Mouse (Mus musculus) left cerebral cortex, postnatal 14 days (tissue): ENCODE results near the gene Ppp2r5e. TPM values are rescaled to one million over a fixed set of nuclear protein-coding genes. Genes with fewer than 3 reads are reported as not detected.
A peak's percentile ranks its signal among the peaks of the same experiment; 100 is the strongest.
"Not testable (repeated sequence)": the region's sequence is repeated elsewhere in the genome, so short reads cannot be mapped to it uniquely, and the experiment has no call there.

Experiments used
- DNase-seq, 2 experiments: peaks; one replicate each; pipeline ENCODE4 v3.0.0; 2021 to 2022; ENCODE audit warnings: low spot score in 2 of 2, mixed read lengths in 1 of 2
- intact Hi-C: fragments of 180-260 bp; cut with DNase I; formaldehyde crosslinking; loops from one replicate; pipeline ENCODE4 v1.15.1; 2025
- total RNA-seq, 2 experiments: library from RNA; stranded (reverse); gene quantifications; 2 replicates each; pipeline ENCODE4 v1.2.3; 2021

The Ppp2r5e gene
- total RNA-seq, 2 experiments from 2014 or later, result 83.1 to 84.3 TPM

DNA sequence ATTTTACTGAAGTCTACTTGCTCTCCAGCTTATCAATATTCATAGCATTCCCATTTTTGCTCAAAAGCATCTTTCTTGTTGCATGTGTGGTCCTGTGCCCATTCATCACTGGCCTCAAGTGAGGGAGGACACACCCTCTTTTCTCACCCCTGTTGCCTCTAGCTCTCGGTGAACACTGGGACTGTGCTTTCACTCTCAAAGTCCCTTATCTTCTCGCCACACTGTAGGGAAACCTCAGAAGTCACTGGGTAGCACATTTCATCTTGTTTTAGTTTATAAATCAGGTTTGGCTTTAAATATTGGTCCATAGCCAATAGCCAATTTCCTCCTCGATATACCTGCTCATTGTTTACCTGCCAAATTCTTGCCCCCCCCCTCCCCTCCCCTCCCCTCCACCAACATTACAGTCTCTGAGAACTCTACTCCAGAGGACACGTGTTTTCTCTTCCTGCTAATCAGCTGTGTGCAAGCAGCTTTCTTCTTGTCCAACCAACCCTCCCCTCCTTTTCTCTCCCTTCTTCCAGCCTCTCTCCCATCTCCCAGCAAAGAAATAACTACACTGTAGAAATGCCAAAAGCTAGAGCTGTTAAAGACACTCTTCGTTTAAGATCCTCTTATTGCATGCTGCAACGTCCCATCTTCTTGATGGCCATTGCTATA lies 90.9 kb downstream of the Ppp2r5e start:
- intact Hi-C loops, result no loop called here
- no peak for DNase-seq

- intact Hi-C loops, result no loop called here
- DNase-seq, result no peak
Observed at GRCm38 (mm10) chr12:75502664-75503063, 93.4 kb downstream of the Ppp2r5e start.

GRCm38 (mm10) chr12:75497698-75498097 lies 98.3 kb downstream of the Ppp2r5e start:
- intact Hi-C loops, result no loop called here
- no peak for DNase-seq

DNA sequence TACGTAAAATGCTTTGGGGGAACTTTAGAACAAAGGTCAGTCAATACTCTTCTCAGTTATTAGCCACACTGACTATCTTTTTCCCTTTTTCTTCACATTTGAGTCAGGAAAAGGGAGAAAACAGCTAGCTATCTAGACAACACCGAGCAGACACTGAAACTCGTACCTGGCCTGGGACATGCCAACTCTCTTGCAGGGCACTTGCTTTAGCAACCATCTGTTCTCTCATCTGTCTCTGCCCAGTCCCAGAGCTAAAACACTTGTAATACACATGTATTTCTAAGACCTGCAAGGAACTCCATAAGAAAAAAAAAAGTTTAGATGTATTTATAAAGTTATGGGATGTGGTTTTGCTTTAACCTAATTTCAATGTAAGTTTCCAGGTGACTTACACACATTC lies 100.4 kb downstream of the Ppp2r5e start:
- DNase-seq, result no peak

DNA sequence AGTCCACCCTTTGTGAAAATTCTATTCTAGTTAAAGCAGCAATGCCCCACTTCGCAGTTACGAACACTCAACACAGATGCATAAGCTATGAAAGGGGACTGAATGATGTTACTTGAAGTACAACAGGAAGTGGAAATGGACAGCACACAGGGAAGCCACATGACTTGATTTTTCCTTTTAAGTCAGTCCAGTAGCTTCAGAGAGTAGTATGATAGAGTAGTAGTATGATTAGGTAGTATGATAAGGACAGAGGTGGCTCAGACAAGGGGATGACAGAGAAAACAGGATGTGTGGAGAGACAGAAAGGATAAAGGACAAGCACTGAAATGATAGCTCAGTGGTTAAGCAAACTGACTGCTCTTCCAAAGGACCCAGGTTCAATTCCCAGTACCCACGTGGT lies 101.4 kb downstream of the Ppp2r5e start:
- intact Hi-C loops, result no loop called here
- DNase-seq, result no peak

More for the DNA sequence above, 100.4 kb downstream of the Ppp2r5e start:
- intact Hi-C loops, result no loop called here

- intact Hi-C loops, result no loop called here
- DNase-seq, result no peak
Observed at GRCm38 (mm10) chr12:75492549-75493327, 103.3 kb downstream of the Ppp2r5e start.

DNA sequence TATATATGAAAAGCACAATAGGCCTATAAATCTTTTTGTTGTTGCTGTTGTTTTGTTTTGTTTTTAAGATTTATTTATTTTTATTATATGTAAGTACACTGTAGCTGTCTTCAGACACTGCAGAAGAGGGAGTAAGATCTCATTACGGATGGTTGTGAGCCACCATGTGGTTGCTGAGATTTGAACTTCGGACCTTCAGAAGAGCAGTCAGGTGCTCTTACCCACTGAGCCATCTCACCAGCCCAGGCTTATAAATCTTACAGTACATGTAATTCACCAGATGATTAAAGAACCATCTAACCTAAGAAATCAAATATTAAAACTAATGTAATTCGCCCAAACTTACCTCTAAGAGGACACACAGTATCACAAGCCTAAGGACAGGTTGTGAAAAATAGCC lies 103.9 kb downstream of the Ppp2r5e start:
- DNase-seq, intact Hi-C loops: not testable (repeated sequence)

- intact Hi-C loops, result no loop called here
Observed at GRCm38 (mm10) chr12:75487500-75487899, 108.5 kb downstream of the Ppp2r5e start.

DNA sequence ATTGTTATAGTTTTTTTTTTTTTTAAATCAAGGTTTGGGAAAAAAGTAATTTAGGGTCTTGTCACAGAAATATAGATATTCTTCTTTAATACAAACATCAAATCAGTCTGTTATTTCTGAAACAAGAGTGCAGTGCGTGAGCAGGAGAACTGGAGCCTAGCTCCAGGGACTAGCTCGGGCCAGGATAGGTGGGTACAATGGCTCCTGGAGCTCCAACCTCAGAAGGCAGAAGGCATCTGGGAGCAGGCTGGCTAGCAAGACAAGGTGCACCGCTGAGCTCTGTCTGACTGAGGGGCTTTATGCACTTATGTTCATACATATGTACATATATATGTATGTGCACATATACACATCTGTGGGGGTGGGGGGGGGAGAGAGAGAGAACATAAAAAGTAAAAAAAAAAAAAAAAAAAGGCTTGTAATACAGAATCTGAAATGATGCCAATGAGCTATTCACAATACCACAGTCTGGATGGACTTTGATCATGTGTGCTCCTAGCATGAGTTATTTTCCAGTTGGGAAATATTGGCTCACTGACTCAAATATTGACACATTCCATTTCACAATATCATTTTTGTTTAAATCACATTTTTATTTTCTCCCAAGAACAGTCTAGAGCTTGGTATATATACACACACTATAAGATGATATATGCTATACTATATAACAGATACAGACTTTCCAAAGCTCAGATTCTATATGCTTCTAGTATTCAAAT lies 109.3 kb downstream of the Ppp2r5e start:
- no peak for DNase-seq
- intact Hi-C loops, result no loop called here

More at GRCm38 (mm10) chr12:75487500-75487899, 108.5 kb downstream of the Ppp2r5e start:
- DNase-seq, result no peak

- DNase-seq, result no peak
- intact Hi-C loops, result no loop called here
Observed at GRCm38 (mm10) chr12:75482781-75483180, 113.3 kb downstream of the Ppp2r5e start.

DNA sequence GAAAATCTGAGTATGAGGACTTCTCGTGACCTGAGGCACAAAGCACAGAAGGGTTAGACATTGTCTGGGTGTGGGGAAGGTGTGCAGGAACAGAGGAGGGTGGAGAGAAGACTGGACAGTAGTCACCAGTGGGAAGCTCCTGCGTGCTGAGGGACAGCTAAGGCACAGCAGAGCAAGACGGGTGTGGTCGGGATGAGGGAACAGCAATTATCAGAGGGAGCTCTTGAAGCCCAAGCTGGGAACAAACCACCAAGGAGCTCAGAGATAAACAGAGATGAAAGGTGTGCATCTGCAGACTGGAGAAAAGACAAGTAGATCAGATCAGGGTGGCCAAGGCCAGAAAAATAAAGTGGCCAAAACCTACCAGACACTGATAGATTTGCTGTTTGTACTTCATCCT lies 114.0 kb downstream of the Ppp2r5e start:
- intact Hi-C loops, result no loop called here
- DNase-seq, result no peak

- DNase-seq, result no peak
- intact Hi-C loops, result no loop called here
Observed at GRCm38 (mm10) chr12:75480031-75480430, 116.0 kb downstream of the Ppp2r5e start.

- intact Hi-C loops, result no loop called here
- no peak for DNase-seq
Observed at GRCm38 (mm10) chr12:75479375-75479898, 116.6 kb downstream of the Ppp2r5e start.

DNA sequence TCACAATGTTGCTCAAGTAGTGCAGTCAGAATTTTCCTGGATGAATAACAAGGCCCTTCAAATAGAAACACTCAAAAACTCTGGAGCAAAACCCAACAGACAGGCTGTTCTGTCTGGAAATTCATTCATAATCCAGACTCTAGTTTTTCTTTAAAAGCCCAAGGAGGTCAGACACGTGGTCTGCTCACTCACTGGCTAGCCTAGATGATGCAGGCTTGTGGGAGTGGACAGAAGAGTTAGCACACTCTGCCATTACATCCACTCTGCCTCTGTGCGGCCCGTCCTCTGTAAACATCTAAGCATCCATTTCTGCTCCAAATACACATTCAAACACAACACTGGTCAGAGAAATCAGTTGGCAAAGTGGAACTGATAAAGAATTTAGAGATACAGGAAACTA lies 117.4 kb downstream of the Ppp2r5e start:
- intact Hi-C loops, result no loop called here
- DNase-seq, result peak in 1 of 2 experiments; percentile 20

- intact Hi-C loops, result no loop called here
- DNase-seq, result peak in 1 of 2 experiments; percentile 35
Observed at GRCm38 (mm10) chr12:75478117-75478516, 117.9 kb downstream of the Ppp2r5e start.

GRCm38 (mm10) chr12:75473021-75473420 lies 123.0 kb downstream of the Ppp2r5e start:
- intact Hi-C loops, result no loop called here
- DNase-seq, result no peak

- no peak for DNase-seq
- intact Hi-C loops, result no loop called here
Observed at GRCm38 (mm10) chr12:75472107-75472506, 123.9 kb downstream of the Ppp2r5e start.

DNA sequence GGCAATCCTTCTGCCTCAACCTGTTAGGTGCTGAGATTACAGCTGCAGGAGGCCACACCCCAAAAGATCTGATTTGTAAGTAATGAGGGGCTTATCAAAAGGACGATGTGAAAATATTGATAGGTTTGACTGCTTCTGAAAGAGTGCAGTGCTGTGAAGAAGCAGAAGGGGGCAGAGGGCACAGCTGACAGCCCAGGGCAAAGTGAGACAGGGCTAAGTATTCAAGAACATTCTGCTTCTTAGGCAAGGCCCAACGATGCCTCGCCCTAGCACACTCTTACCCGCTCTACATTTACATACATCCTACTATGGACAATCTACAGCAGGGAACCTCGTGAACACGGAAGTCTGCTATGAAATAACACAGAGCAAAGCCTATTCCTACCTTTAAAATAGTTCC lies 128.2 kb downstream of the Ppp2r5e start:
- no peak for DNase-seq

GRCm38 (mm10) chr12:75467127-75467526 lies 128.9 kb downstream of the Ppp2r5e start:
- intact Hi-C loops, result loop anchor here (5.0 to 10.0 kb wide), 2 partner anchors 130 to 308 kb away; partner anchors contain the start of gene Ppp2r5e
- DNase-seq, result no peak

More for the DNA sequence above, 128.2 kb downstream of the Ppp2r5e start:
- intact Hi-C loops, result loop anchor here (5.0 to 10.0 kb wide), 2 partner anchors 129 to 307 kb away; partner anchors contain the start of gene Ppp2r5e

- intact Hi-C loops, result loop anchor here (5.0 to 10.0 kb wide), 2 partner anchors 131 to 309 kb away; partner anchors contain the start of gene Ppp2r5e
- DNase-seq, result no peak
Observed at GRCm38 (mm10) chr12:75466206-75466605, 129.8 kb downstream of the Ppp2r5e start.
